Mouse (Mus musculus) limb, embryonic 10.5 days (tissue): ENCODE measurements around the gene Vsnl1. TPM values are rescaled to one million over a fixed set of nuclear protein-coding genes. Genes with fewer than 3 reads are reported as not detected.

Experiments
- DNase-seq: peaks from one replicate; pipeline ENCODE4 v3.0.0-alpha.2; 2017; ENCODE audit warnings: low spot score
- H3K27ac ChIP-seq: fragments of 300-500 bp; sonication (generic); 2 replicates; pipeline ENCODE4 v1.5.1; 2016; ENCODE audit warnings: mild to moderate bottlenecking
- H3K27me3 ChIP-seq: fragments of 300-500 bp; sonication (generic); 2 replicates; pipeline ENCODE4 v1.6.1; 2016; ENCODE audit warnings: low read depth, mild to moderate bottlenecking; ENCODE audit not compliant: poor library complexity, severe bottlenecking
- H3K36me3 ChIP-seq: fragments of 300-500 bp; sonication (generic); 2 replicates; pipeline ENCODE4 v1.6.1; 2016; ENCODE audit warnings: mild to moderate bottlenecking, moderate library complexity
- H3K4me1 ChIP-seq: fragments of 300-500 bp; sonication (generic); 2 replicates; pipeline ENCODE4 v1.6.1; 2016
- H3K4me3 ChIP-seq: fragments of 300-500 bp; sonication (generic); 2 replicates; pipeline ENCODE4 v1.5.1; 2016; ENCODE audit warnings: mild to moderate bottlenecking, moderate library complexity
- H3K9me3 ChIP-seq: fragments of 300-500 bp; sonication (generic); replicated peaks from 2 replicates; pipeline ENCODE4 v1.6.1; 2016; ENCODE audit warnings: mild to moderate bottlenecking
- WGBS: fragments of 180-500 bp; shearing (Covaris S2); methylation state at CpG from one replicate; pipeline ENCODE4 v1.1.7; 2016; 5-methylcytosine and 5-hydroxymethylcytosine counted together
- polyA plus RNA-seq: library from polyadenylated mRNA; unstranded; fragments of >200 nt; fragmentation: Nextera tagmentation; extraction: Ambion mirVana; gene quantifications from 2 replicates; pipeline ENCODE4 v1.2.1, GENCODE M21; 2016

Gene Vsnl1
- polyA plus RNA-seq, 1 experiment from 2014 or later, result 0.78 TPM

DNA sequence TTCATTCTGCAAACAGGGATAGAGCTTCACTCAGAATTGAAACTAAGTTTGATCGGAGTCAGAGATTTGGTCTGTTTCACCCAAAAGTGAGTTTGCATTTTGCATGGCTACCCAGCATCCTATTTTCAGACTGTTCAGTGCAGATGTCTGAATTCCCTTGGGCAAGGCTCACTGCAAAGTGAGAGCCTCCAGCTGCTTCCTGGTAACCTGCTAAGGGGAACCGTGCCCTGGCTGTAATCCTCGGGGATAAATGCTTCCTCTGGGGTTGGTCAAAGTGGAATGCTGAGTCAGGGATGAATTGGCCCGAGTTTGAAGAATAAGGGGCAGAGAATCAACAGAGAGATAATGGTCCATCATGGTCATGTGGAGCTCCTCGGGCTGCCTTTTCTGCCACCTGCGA lies 71.5 kb downstream of the Vsnl1 start:
- WGBS, result 74% methylated on average over 6 of the region's 6 CpGs
- no peaks in the 10 kb centered on the region for H3K9me3 ChIP-seq
- no peaks in the 10 kb centered on the region for H3K36me3 ChIP-seq
- H3K27me3 ChIP-seq, result no peaks in the 10 kb centered on the region
- no peak overlapping the region for H3K4me3 ChIP-seq
- no peak for DNase-seq
- no peaks in the 10 kb centered on the region for H3K4me1 ChIP-seq
- H3K27ac ChIP-seq, result no peak overlapping the region

DNA sequence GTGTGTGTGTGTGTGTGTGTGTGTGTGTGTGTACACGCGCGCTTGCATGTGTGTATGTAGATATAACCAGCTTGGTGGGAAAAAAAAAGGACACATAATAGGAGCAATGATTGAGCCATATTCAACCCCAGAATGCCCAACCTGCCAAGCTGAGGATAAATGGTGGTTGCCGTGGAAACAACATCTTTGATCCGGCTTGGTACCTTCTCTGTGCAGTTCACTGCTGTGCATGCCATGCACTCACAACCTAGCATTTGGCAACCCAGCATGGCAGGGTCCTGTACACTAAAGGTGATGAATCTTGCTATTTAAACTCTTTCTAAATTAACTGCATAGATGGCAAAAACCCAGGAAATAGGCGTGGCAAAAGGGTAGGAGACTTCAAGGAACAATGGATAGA lies 74.0 kb downstream of the Vsnl1 start:
- no peaks in the 10 kb centered on the region for H3K27me3 ChIP-seq
- no peak overlapping the region for H3K27ac ChIP-seq
- DNase-seq, result no peak
- no peaks in the 10 kb centered on the region for H3K9me3 ChIP-seq
- H3K4me1 ChIP-seq, result no peaks in the 10 kb centered on the region
- 90% methylated on average over 6 of the region's 6 CpGs for WGBS
- H3K4me3 ChIP-seq, result no peak overlapping the region
- H3K36me3 ChIP-seq, result no peaks in the 10 kb centered on the region

DNA sequence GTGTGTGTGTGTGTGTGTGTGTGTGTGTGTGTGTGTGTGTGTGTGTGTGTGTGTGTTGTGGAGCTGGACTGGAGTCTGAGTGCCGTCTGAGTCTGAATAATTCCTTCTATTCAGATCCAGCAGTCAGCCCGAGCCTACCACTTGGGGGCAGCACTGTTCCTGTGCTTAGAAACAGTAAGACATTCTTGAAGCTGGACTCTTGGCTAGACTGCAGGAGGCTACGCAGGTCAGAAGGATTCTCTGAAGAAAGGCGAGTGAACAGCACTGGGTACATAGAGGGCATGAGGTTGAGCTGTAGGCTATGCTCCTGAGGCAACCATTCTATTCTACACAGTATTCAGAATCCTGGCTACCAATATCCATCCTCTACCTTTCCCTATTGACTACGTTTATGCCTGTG lies 85.5 kb downstream of the Vsnl1 start:
- WGBS, result 42% methylated on average over 5 of the region's 5 CpGs
- DNase-seq, result peak; percentile 73

DNA sequence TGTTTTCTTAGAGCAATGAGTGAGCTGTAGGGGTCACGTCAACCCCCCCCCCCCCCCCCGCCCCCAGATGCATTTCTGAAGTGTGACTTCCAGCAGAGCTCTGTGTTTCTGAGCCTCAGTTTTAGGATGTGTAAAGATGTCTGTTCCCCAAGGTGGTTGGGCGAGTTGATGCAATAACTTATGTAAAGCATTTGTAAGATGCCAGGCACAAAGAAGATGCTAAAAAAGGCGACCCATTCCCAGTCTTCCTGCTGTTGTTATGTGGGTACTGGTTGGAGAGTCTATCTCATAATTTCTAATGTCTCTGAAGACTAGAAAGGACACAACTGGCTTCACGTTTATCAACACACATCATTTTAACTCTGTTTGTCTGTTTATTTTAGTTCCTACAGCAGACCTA lies 86.5 kb downstream of the Vsnl1 start:
- H3K9me3 ChIP-seq, result no peaks in the 10 kb centered on the region
- 0 out of 2 replicates have a peak, but pooled peaks cover 3% of the 10 kb centered on the region for H3K4me1 ChIP-seq
- 50% methylated on average over 5 of the region's 5 CpGs for WGBS
- no peaks in the 10 kb centered on the region for H3K27me3 ChIP-seq
- H3K27ac ChIP-seq, result no peak overlapping the region
- H3K36me3 ChIP-seq, result no peaks in the 10 kb centered on the region
- no peak overlapping the region for H3K4me3 ChIP-seq
- DNase-seq, result no peak

More for the DNA sequence above, 85.5 kb downstream of the Vsnl1 start:
- H3K27me3 ChIP-seq, result no peaks in the 10 kb centered on the region
- no peak overlapping the region for H3K4me3 ChIP-seq
- no peak overlapping the region for H3K27ac ChIP-seq
- 0 out of 2 replicates have a peak, but pooled peaks cover 1% of the 10 kb centered on the region for H3K4me1 ChIP-seq
- no peaks in the 10 kb centered on the region for H3K36me3 ChIP-seq
- H3K9me3 ChIP-seq, result no peaks in the 10 kb centered on the region

DNA sequence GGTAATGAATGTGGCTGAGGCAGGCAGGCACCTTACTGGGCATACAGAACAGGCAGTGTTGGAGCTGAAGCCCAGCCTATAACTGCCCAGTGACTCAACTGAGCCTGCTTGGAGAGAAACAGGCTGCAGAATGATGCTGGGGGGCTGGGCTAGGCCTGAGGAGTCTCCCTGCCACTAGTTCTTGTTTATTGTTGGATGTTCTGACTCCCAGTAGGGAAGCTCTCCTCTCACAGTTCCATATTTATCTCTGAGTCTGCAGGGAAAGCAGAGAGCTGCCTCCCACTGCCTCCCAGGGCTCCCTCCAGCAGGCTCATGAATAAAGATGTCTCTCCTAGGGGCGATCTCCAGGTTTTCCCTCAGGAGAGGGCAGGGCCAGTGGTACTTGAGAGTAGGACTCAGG lies 88.0 kb downstream of the Vsnl1 start:
- Histone ChIP-seq H3K9me3 (no peaks in the 10 kb centered on the region), H3K27ac (no peak overlapping the region), H3K27me3 (no peaks in the 10 kb centered on the region), H3K4me3 (no peak overlapping the region), H3K36me3 (no peaks in the 10 kb centered on the region), H3K4me1 (0 out of 2 replicates have a peak, but pooled peaks cover 3% of the 10 kb centered on the region)
- 15% methylated on average over 1 of the region's 1 CpGs for WGBS
- DNase-seq, result no peak

DNA sequence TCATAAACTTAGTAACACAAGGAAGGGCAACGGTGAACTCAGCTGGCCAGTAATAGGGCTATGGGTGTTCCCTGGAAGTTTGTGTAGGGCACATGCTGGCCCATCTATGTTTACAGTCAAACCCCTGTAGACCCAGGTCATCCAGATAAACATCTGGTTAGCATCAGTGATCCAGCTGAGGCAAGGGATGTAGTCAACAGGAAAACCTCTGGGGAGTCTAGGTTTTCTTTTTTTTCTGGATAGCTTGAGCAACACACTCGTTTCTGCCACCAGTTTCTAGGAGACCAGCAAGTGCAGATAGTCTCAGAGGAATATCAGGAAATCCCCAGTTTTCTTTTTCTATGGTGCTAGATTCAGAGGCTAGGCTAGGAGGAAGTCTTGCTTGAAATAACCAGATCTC lies 90.5 kb downstream of the Vsnl1 start:
- 56% methylated on average over 2 of the region's 2 CpGs for WGBS

DNA sequence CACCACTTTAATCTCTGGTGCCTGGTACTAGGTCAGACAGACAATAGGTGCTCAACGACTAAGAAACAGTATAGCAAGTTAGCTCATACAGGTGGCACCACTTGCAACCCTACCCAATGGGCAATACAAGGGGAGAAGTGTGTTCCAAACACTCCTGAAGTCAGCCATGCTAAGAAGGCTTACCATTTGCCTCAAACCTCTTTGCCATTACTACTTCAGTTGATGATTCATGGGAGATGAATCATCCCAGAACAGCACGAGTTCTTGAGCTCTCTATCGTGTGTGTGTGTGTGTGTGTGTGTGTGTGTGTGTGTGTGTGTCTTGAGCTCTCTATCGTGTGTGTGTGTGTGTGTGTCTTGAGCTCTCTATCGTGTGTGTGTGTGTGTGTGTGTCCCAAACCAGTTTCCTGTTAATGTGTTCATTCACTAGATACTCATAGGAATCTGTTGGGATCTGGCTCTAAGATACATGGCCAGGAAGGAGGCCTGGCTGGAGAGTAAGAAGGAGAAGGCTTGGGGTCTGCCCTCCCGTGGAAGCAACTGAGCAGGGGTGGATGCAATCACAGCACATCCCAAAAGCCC lies 94.3 kb downstream of the Vsnl1 start:
- DNase-seq, result no peak
- 0 out of 2 replicates have a peak, but pooled peaks cover 3% of the 10 kb centered on the region for H3K4me1 ChIP-seq
- H3K4me3 ChIP-seq, result no peak overlapping the region
- no peaks in the 10 kb centered on the region for H3K36me3 ChIP-seq
- no peak overlapping the region for H3K27ac ChIP-seq
- no peaks in the 10 kb centered on the region for H3K9me3 ChIP-seq
- no peaks in the 10 kb centered on the region for H3K27me3 ChIP-seq
- WGBS, result 84% methylated on average over 6 of the region's 6 CpGs

More for the DNA sequence above, 90.5 kb downstream of the Vsnl1 start:
- Histone ChIP-seq H3K9me3 (no peaks in the 10 kb centered on the region), H3K27ac (no peak overlapping the region), H3K27me3 (no peaks in the 10 kb centered on the region), H3K4me1 (0 out of 2 replicates have a peak, but pooled peaks cover 3% of the 10 kb centered on the region), H3K4me3 (no peak overlapping the region), H3K36me3 (no peaks in the 10 kb centered on the region)
- DNase-seq, result no peak

DNA sequence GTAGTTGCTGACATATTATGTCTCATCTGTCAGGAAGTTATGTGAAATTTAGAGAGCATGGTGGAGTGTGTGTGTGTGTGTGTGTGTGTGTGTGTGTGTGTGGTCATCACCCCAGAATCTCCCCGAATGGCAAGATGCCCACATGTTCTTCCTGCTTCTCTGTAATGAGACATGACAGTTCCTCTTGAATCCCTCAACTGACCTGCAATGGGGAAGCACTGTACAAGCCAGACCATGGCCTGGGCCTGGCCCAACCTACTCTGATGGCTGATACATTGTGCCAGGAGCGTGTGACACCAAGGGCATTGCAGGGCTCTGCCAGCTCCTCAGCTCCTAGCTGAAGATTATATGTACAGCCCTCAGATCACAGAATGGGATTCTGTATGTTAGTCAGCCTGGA lies 98.2 kb downstream of the Vsnl1 start:
- Histone ChIP-seq H3K36me3 (no peaks in the 10 kb centered on the region), H3K4me3 (no peak overlapping the region), H3K9me3 (no peaks in the 10 kb centered on the region), H3K27ac (no peak overlapping the region), H3K27me3 (no peaks in the 10 kb centered on the region), H3K4me1 (no peaks in the 10 kb centered on the region)
- no peak for DNase-seq
- WGBS, result 84% methylated on average over 2 of the region's 2 CpGs

DNA sequence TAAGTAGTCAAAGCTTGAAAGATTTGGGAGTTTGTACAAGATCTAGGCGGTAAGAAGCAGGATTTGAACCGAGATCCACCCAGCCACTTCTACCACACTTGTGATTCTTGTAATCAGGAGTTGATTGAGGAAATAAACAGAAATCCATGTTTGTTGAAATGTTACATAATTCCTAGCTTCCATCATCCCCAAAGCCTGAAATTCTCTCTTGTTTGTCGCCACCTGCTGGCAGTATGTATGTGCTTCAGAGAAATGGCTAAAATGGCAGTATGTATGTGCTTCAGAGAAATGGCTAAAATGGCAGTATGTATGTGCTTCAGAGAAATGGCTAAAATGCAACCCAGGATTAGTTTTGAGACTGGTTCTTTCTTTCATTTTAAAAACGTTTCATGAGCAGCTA lies 99.6 kb downstream of the Vsnl1 start:
- no peak overlapping the region for H3K27ac ChIP-seq
- DNase-seq, result peak; percentile 50
- 40% methylated on average over 4 of the region's 4 CpGs for WGBS
- H3K27me3 ChIP-seq, result no peaks in the 10 kb centered on the region
- H3K4me3 ChIP-seq, result no peak overlapping the region
- H3K36me3 ChIP-seq, result no peaks in the 10 kb centered on the region
- no peaks in the 10 kb centered on the region for H3K9me3 ChIP-seq
- H3K4me1 ChIP-seq, result no peaks in the 10 kb centered on the region

DNA sequence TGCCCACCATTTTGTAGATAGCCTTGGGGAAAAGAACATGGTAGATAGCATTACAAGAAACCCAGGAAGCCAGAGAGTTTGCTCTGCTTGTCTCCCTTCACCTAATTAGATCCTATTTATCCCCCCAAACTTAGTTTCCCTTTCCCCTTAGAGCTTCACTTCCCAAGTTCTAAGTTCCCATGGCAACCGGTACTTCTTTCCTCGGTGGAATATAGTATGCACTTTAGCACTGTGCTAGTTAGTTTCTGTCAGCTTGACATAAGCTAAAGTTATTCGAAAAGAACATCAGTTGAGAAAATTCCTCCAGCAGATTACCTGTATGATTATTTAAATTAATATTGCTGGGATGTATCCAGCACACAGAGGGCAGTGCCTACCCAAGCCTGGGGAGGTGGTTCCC lies 109.9 kb downstream of the Vsnl1 start:
- Histone ChIP-seq H3K4me1 (no peaks in the 10 kb centered on the region), H3K9me3 (no peaks in the 10 kb centered on the region), H3K36me3 (no peaks in the 10 kb centered on the region), H3K27me3 (no peaks in the 10 kb centered on the region), H3K27ac (no peak overlapping the region), H3K4me3 (no peak overlapping the region)
- no peak for DNase-seq
- WGBS, result 88% methylated on average over 3 of the region's 3 CpGs

DNA sequence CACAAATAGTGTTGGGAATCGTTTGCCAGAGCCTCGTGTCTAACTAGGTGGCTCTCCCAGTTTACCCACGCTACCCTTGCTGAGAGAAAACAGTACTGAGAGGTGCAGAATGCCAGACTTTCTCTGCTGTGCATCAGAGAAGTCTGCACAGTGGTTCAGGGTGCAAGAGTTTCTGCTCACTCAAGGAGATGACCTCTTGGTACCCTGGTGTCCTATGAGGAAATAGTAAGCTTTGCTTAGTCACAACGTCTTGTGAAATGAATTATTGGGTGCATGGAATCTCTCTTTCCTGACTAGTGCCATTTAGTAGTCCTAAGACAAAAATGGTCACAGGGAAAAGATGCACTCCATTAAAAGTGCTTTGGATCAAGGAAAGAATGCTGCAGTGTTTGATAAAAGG lies 111.9 kb downstream of the Vsnl1 start:
- H3K27me3 ChIP-seq, result no peaks in the 10 kb centered on the region
- H3K27ac ChIP-seq, result no peak overlapping the region
- H3K4me3 ChIP-seq, result no peak overlapping the region
- no peaks in the 10 kb centered on the region for H3K36me3 ChIP-seq
- no peaks in the 10 kb centered on the region for H3K4me1 ChIP-seq
- DNase-seq, result no peak
- WGBS, result 51% methylated on average over 4 of the region's 4 CpGs
- H3K9me3 ChIP-seq, result no peaks in the 10 kb centered on the region

DNA sequence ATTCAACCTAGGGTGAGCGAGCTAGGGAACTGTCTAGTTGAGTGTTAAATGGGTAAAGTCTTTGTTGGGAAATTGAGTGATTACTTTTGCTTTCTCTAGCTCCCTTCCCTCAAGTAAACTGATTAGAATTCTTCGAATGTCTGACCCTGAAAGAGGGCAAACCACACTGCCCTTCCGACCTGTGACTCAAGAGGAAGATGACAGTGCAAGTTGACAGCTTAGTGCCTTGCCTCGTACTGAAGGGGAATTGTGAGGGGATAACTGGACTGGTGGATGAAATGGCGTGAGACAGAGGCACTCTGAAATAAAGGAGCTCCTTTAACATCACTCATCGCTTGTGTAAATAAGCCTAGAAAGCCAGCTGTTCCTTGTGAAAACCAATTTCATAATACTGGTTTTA lies 118.7 kb downstream of the Vsnl1 start:
- peaks cover 47% of the 10 kb centered on the region for H3K36me3 ChIP-seq

DNA sequence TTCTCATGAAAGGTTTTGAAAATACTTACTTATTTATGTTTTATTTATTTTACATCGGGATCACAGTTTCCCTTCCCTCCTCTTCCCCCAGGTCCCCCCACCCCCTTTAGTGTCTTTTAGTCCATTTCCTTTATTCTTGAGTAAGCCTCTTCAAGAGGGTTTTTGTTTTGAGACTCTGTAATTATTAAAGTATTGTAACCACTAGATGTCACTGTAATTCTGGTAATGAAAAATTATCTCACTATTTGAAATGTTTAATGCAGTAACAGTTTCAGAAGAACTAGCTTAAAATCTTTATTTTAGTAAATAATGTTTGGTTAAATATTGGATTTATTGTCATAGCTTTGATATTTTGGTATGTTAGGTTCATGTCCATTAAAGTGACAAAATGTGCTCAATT lies 122.6 kb downstream of the Vsnl1 start:
- Histone ChIP-seq H3K4me1 (no peaks in the 10 kb centered on the region), H3K9me3 (no peaks in the 10 kb centered on the region), H3K27me3 (no peaks in the 10 kb centered on the region), H3K4me3 (no peak overlapping the region), H3K27ac (no peak overlapping the region), H3K36me3 (peaks cover 79% of the 10 kb centered on the region)
- WGBS, result 89% methylated on average over 1 of the region's 1 CpGs
- DNase-seq, result no peak

More for the DNA sequence above, 118.7 kb downstream of the Vsnl1 start:
- no peak overlapping the region for H3K4me3 ChIP-seq
- H3K9me3 ChIP-seq, result no peaks in the 10 kb centered on the region
- peak; percentile 7 for DNase-seq
- 69% methylated on average over 6 of the region's 6 CpGs for WGBS
- no peaks in the 10 kb centered on the region for H3K4me1 ChIP-seq
- H3K27ac ChIP-seq, result no peak overlapping the region
- H3K27me3 ChIP-seq, result no peaks in the 10 kb centered on the region

DNA sequence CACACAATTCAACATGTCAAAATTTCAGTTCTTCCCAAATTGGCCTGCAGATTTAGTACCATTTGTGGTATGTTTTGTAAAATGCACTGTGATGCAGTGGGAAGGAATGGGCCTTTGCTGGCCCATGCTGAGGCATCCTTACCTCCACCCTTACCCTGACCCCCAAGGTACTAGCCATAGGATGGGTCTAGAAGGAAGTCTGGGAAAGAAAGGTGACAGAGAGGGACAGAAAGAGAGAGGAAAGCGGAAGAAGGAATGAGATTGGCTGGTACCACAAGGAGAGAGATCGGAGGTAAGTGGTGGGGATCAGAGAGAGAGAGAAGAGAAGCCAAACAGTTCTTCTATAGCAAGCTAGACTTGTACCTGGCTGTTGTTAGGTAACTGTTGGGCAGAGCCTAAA lies 125.3 kb downstream of the Vsnl1 start:
- WGBS, result 94% methylated on average over 2 of the region's 2 CpGs
- Histone ChIP-seq H3K27me3 (no peaks in the 10 kb centered on the region), H3K4me1 (no peaks in the 10 kb centered on the region), H3K36me3 (peaks cover 80% of the 10 kb centered on the region), H3K4me3 (no peak overlapping the region), H3K27ac (no peak overlapping the region), H3K9me3 (no peaks in the 10 kb centered on the region)
- no peak for DNase-seq
